Mouse (Mus musculus) midbrain, postnatal 0 days (tissue): ENCODE results near the gene Cnpy3. TPM values are rescaled to one million over a fixed set of nuclear protein-coding genes. Genes with fewer than 3 reads are reported as not detected.
A peak's percentile ranks its signal among the peaks of the same experiment; 100 is the strongest.

ENCODE experiments used
- ATAC-seq: fragments of 200-750 bp; cut with Nextera tagmentation; 2 replicates; pipeline ENCODE4 v1.8.0; 2017; ENCODE audit warnings: moderate number of reproducible peaks, mild to moderate bottlenecking, moderate TSS enrichment, moderate library complexity; ENCODE audit not compliant: low FRiP score
- DNase-seq: peaks from one replicate; pipeline ENCODE4 v3.0.0-alpha.2; 2015; ENCODE audit warnings: low spot score
- H3K27ac ChIP-seq: fragments of 300-500 bp; sonication (generic); 2 replicates; pipeline ENCODE4 v1.5.1; 2014; ENCODE audit warnings: low read depth, mild to moderate bottlenecking, low read length, mixed read lengths
- H3K27me3 ChIP-seq: fragments of 300-500 bp; sonication (generic); 2 replicates; pipeline ENCODE4 v1.6.1; 2014; ENCODE audit warnings: low read length, control low read depth, mixed read lengths; ENCODE audit not compliant: insufficient read depth
- H3K36me3 ChIP-seq: fragments of 300-500 bp; sonication (generic); 2 replicates; pipeline ENCODE4 v1.6.1; 2014; ENCODE audit warnings: low read length, control low read depth, mixed read lengths; ENCODE audit not compliant: insufficient read depth
- H3K4me1 ChIP-seq: fragments of 300-500 bp; sonication (generic); 2 replicates; pipeline ENCODE4 v1.6.1; 2014; ENCODE audit warnings: mild to moderate bottlenecking, control low read depth, antibody characterized with exemption, low read length, mixed read lengths; ENCODE audit not compliant: insufficient read depth
- H3K4me2 ChIP-seq: fragments of 300-500 bp; sonication (generic); 2 replicates; pipeline ENCODE4 v1.6.1; 2014; ENCODE audit warnings: low read depth, mild to moderate bottlenecking, low read length, mixed read lengths; ENCODE audit not compliant: poor library complexity, severe bottlenecking
- H3K4me3 ChIP-seq: fragments of 300-500 bp; sonication (generic); 2 replicates; pipeline ENCODE4 v1.5.1; 2014; ENCODE audit warnings: low read depth, mild to moderate bottlenecking, low read length, moderate library complexity
- H3K9ac ChIP-seq: fragments of 300-500 bp; sonication (generic); replicated peaks from 2 replicates; pipeline ENCODE4 v1.6.1; 2014; ENCODE audit warnings: mild to moderate bottlenecking, low read length, moderate library complexity, mixed read lengths; ENCODE audit not compliant: poor library complexity, severe bottlenecking
- H3K9me3 ChIP-seq: fragments of 300-500 bp; sonication (generic); 2 replicates; pipeline ENCODE4 v1.6.1; 2016; ENCODE audit warnings: low read length, control low read depth
- CTCF ChIP-seq: IDR thresholded peaks from 2 replicates; pipeline ENCODE4 v1.5.1; 2016; ENCODE audit warnings: antibody characterized with exemption, mild to moderate bottlenecking
- WGBS: fragments of 180-500 bp; shearing (Covaris S2); extraction: QIAGEN DNeasy Blood & Tissue Kit; methylation state at CpG from one replicate; pipeline ENCODE4 v1.1.7; 2014; 5-methylcytosine and 5-hydroxymethylcytosine counted together
- polyA plus RNA-seq: library from polyadenylated mRNA; unstranded; fragments of >200 nt; fragmentation: Nextera tagmentation; extraction: Ambion mirVana; gene quantifications from 2 replicates; pipeline ENCODE4 v1.2.1, GENCODE M21; 2015
- total RNA-seq: library from RNA; depleted of rRNA; stranded (reverse); fragments of >200 nt; gene quantifications from 2 replicates; pipeline ENCODE4 v1.2.3, GENCODE M21; 2014

Cnpy3 gene
- total and polyA plus RNA-seq, 2 experiments from 2014 or later: 62.0 to 70.7 TPM

GRCm38 (mm10) chr17:46774131-46774472, 22.1 kb upstream of the Cnpy3 start:
- H3K27ac ChIP-seq: no peak overlapping the region
- no peak for DNase-seq
- no peak for ATAC-seq
- H3K4me3 ChIP-seq: no peak overlapping the region
- no peak overlapping the region for H3K4me2 ChIP-seq
- no peaks in the 10 kb centered on the region for H3K27me3 ChIP-seq
- H3K36me3 ChIP-seq: peaks cover 29% of the 10 kb centered on the region
- 46% methylated on average over 2 of the region's 2 CpGs for WGBS
- no peak overlapping the region for H3K9ac ChIP-seq
- no peaks in the 10 kb centered on the region for H3K4me1 ChIP-seq
- no peak for TF ChIP-seq CTCF
- H3K9me3 ChIP-seq: no peaks in the 10 kb centered on the region

DNA sequence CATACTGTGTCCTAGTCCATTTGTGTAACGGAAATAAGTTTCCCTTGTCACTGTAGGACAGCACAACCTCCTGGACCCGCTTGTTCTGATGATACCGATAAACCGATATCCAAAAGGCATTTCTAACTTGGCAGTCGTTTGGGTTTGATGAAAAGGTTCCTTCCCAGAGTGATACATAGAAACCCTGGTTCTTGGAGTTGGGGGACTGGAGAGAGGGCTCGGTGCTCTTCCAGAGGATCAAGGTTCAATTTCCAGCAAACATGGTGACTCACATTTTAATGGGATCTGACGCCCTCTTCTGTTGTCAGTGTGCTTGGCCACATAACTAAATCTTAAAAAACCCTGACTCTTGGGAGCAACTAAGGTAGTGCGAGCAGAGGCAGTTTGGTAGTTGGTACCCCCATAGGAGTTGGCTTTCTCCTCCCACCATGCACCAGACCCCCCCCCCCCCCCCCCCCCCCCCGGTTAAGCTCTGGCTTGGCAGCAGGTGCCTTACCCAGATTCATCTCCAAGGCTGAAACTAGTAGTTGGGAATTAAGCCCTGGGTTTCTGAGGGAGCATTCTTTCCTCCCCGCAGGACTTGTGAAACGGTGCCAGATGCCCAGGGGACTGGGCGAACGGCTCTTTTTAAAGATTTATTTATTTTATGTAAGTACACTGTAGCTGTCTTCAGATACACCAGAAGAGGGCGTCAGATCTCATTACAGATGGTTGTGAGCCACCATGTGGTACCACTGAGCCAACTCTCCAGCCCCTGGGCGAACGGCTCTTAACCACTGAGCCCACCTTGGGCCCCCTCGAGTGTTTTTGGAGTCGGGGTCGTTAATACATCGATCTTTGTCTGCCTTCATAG, 21.5 kb upstream of the Cnpy3 start:
- Histone ChIP-seq H3K4me2 (peak overlapping the region; percentile 93), H3K27me3 (no peaks in the 10 kb centered on the region), H3K27ac (0 out of 2 replicates have a peak overlapping the region, but pooled peaks have one; percentile 80), H3K9me3 (no peaks in the 10 kb centered on the region), H3K36me3 (peaks cover 23% of the 10 kb centered on the region), H3K9ac (peak overlapping the region; percentile 76; the same call in 1 of the 2 replicates), H3K4me1 (no peaks in the 10 kb centered on the region), H3K4me3 (peak overlapping the region; percentile 80)
- WGBS: 7% methylated on average over 19 of the region's 20 CpGs
- peak; percentile 41 for DNase-seq
- no peak for ATAC-seq
- peak; percentile 43; the same call in 1 of the 2 replicates for TF ChIP-seq CTCF

- no peak for TF ChIP-seq CTCF
- Histone ChIP-seq H3K27ac (peak within 1 kb of the TSS; percentile 80), H3K27me3 (no peaks in the 10 kb centered on the region), H3K4me1 (no peaks in the 10 kb centered on the region), H3K9me3 (no peaks in the 10 kb centered on the region), H3K36me3 (peaks cover 17% of the 10 kb centered on the region), H3K4me3 (peak within 1 kb of the TSS; percentile 80), H3K9ac (peak within 1 kb of the TSS; percentile 76), H3K4me2 (peak within 1 kb of the TSS; percentile 93)
- peak; percentile 92 for ATAC-seq
- under 1% methylated on average over 50 of the region's 50 CpGs for WGBS
- DNase-seq: peak; percentile 92
Measured at GRCm38 (mm10) chr17:46772404-46773277, 20.6 kb upstream of the Cnpy3 start, which contains the start of gene 2310039H08Rik. Gene 2310039H08Rik, plus strand, starts transcription at chr17:46772635.

DNA sequence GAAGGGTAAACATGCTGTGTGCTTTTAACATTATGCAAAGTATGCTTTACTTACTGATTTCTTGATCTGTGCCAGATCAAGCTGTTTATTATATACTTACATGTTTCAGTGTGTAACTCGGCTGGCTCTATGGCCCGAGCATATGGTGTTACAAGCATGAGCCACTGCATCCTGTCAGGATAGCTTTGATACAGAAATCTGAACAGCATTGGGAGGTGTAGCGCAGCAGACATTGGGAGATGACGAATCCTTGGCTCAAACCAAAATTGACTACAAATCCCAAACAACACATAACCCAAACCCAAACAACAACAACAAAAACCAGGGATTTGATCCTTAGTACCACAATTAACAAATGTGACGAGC, 20.0 kb upstream of the Cnpy3 start:
- Histone ChIP-seq H3K4me2 (peak overlapping the region; percentile 93), H3K27me3 (no peaks in the 10 kb centered on the region), H3K4me1 (no peaks in the 10 kb centered on the region), H3K9me3 (no peaks in the 10 kb centered on the region), H3K4me3 (peak overlapping the region; percentile 80), H3K36me3 (peaks cover 12% of the 10 kb centered on the region), H3K27ac (peak overlapping the region; percentile 80), H3K9ac (peak overlapping the region; percentile 76)
- ATAC-seq (peak; percentile 66), DNase-seq (no peak)
- no peak for TF ChIP-seq CTCF
- WGBS: 8% methylated on average over 5 of the region's 5 CpGs

GRCm38 (mm10) chr17:46771616-46772015, 19.6 kb upstream of the Cnpy3 start:
- TF ChIP-seq CTCF: no peak
- ATAC-seq: no peak
- Histone ChIP-seq H3K36me3 (peaks cover 12% of the 10 kb centered on the region), H3K9ac (peak overlapping the region; percentile 76), H3K4me2 (peak overlapping the region; percentile 93), H3K4me3 (peak overlapping the region; percentile 80), H3K27ac (0 out of 2 replicates have a peak overlapping the region, but pooled peaks have one; percentile 80), H3K27me3 (no peaks in the 10 kb centered on the region), H3K4me1 (no peaks in the 10 kb centered on the region), H3K9me3 (no peaks in the 10 kb centered on the region)
- DNase-seq: no peak
- WGBS: 64% methylated on average over 17 of the region's 17 CpGs
